Mouse (Mus musculus) neutrophil, adult 5-6 weeks (primary cell): Measurements from ENCODE around the gene Caln1. TPM values are rescaled to one million over a fixed set of nuclear protein-coding genes. Genes with fewer than 3 reads are reported as not detected.

Experiments
- ATAC-seq: fragments of 151-379, 151-347 bp; 2 replicates; pipeline ENCODE4 v1.8.0; 2017; ENCODE audit warnings: mild to moderate bottlenecking, moderate TSS enrichment; ENCODE audit not compliant: insufficient number of reproducible peaks, poor library complexity, low FRiP score, severe bottlenecking; ENCODE audit errors: extremely low read depth
- total RNA-seq: library from RNA; stranded (forward); fragments of 200-1000 nt; gene quantifications from 2 replicates; pipeline ENCODE4 v1.2.3, GENCODE M21; 2017

Caln1 gene
- not detected in 2 replicates for total RNA-seq

GRCm38 (mm10) chr5:130369237-130369636 lies at the start of gene Caln1:
TSS of gene Caln1 (plus strand) at chr5:130369455.
- no peak for ATAC-seq

- ATAC-seq, result no peak
Measured at GRCm38 (mm10) chr5:130319783-130320182, 49.5 kb upstream of the Caln1 start.

- ATAC-seq, result no peak
Measured at GRCm38 (mm10) chr5:130320485-130320884, 48.8 kb upstream of the Caln1 start.

- ATAC-seq, result no peak
Measured at GRCm38 (mm10) chr5:130325486-130325885, 43.8 kb upstream of the Caln1 start.

GRCm38 (mm10) chr5:130327615-130328263 lies 41.5 kb upstream of the Caln1 start:
- no peak for ATAC-seq

- ATAC-seq, result no peak
Measured at GRCm38 (mm10) chr5:130328366-130328765, 40.9 kb upstream of the Caln1 start.

GRCm38 (mm10) chr5:130329889-130330288 lies 39.4 kb upstream of the Caln1 start:
- no peak for ATAC-seq

- ATAC-seq, result no peak
Measured at GRCm38 (mm10) chr5:130330801-130331200, 38.5 kb upstream of the Caln1 start.

- no peak for ATAC-seq
Measured at GRCm38 (mm10) chr5:130331206-130331605, 38.0 kb upstream of the Caln1 start.

GRCm38 (mm10) chr5:130333566-130333965 lies 35.7 kb upstream of the Caln1 start:
- ATAC-seq, result no peak

- no peak for ATAC-seq
Measured at GRCm38 (mm10) chr5:130333971-130334370, 35.3 kb upstream of the Caln1 start.

GRCm38 (mm10) chr5:130335462-130335861 lies 33.8 kb upstream of the Caln1 start:
- ATAC-seq, result no peak

- ATAC-seq, result no peak
Measured at GRCm38 (mm10) chr5:130340656-130341055, 28.6 kb upstream of the Caln1 start.

- ATAC-seq, result no peak
Measured at GRCm38 (mm10) chr5:130344999-130345398, 24.3 kb upstream of the Caln1 start.

- ATAC-seq, result no peak
Measured at GRCm38 (mm10) chr5:130345871-130346270, 23.4 kb upstream of the Caln1 start.

GRCm38 (mm10) chr5:130355223-130355622 lies 14.0 kb upstream of the Caln1 start:
- ATAC-seq, result no peak

- no peak for ATAC-seq
Measured at GRCm38 (mm10) chr5:130363111-130363510, 6.1 kb upstream of the Caln1 start.

- ATAC-seq, result no peak
Measured at GRCm38 (mm10) chr5:130363773-130364172, 5.5 kb upstream of the Caln1 start.

GRCm38 (mm10) chr5:130368236-130368635 lies 1.0 kb upstream of the Caln1 start:
- no peak for ATAC-seq

- no peak for ATAC-seq
Measured at GRCm38 (mm10) chr5:130375411-130375810, 6.2 kb downstream of the Caln1 start.
